Mouse (Mus musculus): ENCODE results near the gene Edem1. TPM values are rescaled to one million over a fixed set of nuclear protein-coding genes. Genes with fewer than 3 reads are reported as not detected.

The Edem1 gene
- 42.5 TPM for polyA plus RNA-seq (2017; shearing (Covaris generic))

GRCm38 (mm10) chr6:108828234-108828868, at the start of gene Edem1:
Edem1 (plus strand) TSS chr6:108828641.

GRCm38 (mm10) chr6:108782526-108783183, 45.8 kb upstream of the Edem1 start, which contains the start of gene Arl8b:
Arl8b (plus strand) TSS chr6:108783099.

Other genes with a start within 250 kb of the Edem1 start
- gene Bhlhe40, start 168.0 kb upstream of the Edem1 start, polyA plus RNA-seq (2017; shearing (Covaris generic)), result 42.4 TPM
- gene Arl8b, start 45.5 kb upstream of the Edem1 start, polyA plus RNA-seq (2017; shearing (Covaris generic)), result 38.8 TPM